Mouse (Mus musculus) stomach, embryonic 14.5 days (tissue): Measurements from ENCODE around the gene Rap1gds1. TPM values are rescaled to one million over a fixed set of nuclear protein-coding genes. Genes with fewer than 3 reads are reported as not detected.
A peak's percentile ranks its signal among the peaks of the same experiment; 100 is the strongest.

Experiments used
- ATAC-seq: fragments of 200-750 bp; cut with Nextera tagmentation; 2 replicates; pipeline ENCODE4 v1.8.0; 2017; ENCODE audit warnings: low read depth, moderate TSS enrichment; ENCODE audit not compliant: insufficient number of reproducible peaks, insufficient read depth, low FRiP score
- H3K27ac ChIP-seq: fragments of 300-500 bp; sonication (generic); 2 replicates; pipeline ENCODE4 v1.5.1; 2014; ENCODE audit warnings: mild to moderate bottlenecking, low read length, moderate library complexity, mixed read lengths
- H3K27me3 ChIP-seq: fragments of 300-500 bp; sonication (generic); 2 replicates; pipeline ENCODE4 v1.6.1; 2014; ENCODE audit warnings: low read length, control low read depth, mixed read lengths; ENCODE audit not compliant: control insufficient read depth, insufficient read depth
- H3K36me3 ChIP-seq: fragments of 300-500 bp; sonication (generic); 2 replicates; pipeline ENCODE4 v1.6.1; 2014; ENCODE audit warnings: mild to moderate bottlenecking, control low read depth, low read length, moderate library complexity, mixed read lengths; ENCODE audit not compliant: control insufficient read depth, insufficient read depth
- H3K4me1 ChIP-seq: fragments of 300-500 bp; sonication (generic); 2 replicates; pipeline ENCODE4 v1.6.1; 2014; ENCODE audit warnings: low read length, control low read depth, mixed read lengths; ENCODE audit not compliant: control insufficient read depth, insufficient read depth
- H3K4me2 ChIP-seq: fragments of 300-500 bp; sonication (generic); replicated peaks from 2 replicates; pipeline ENCODE4 v1.6.1; 2014; ENCODE audit warnings: low read depth, low read length, control low read depth
- H3K4me3 ChIP-seq: fragments of 300-500 bp; sonication (generic); 2 replicates; pipeline ENCODE4 v1.5.1; 2014; ENCODE audit warnings: low read depth, low read length, control low read depth
- H3K9ac ChIP-seq: fragments of 300-500 bp; sonication (generic); replicated peaks from 2 replicates; pipeline ENCODE4 v1.6.1; 2014; ENCODE audit warnings: low read depth, mild to moderate bottlenecking, control low read depth, low read length, moderate library complexity, mixed read lengths
- H3K9me3 ChIP-seq: fragments of 300-500 bp; sonication (generic); 2 replicates; pipeline ENCODE4 v1.6.1; 2016; ENCODE audit warnings: low read depth, low read length, control low read depth; ENCODE audit not compliant: control insufficient read depth
- WGBS: fragments of 180-500 bp; shearing (Covaris S2); extraction: QIAGEN DNeasy Blood & Tissue Kit; methylation state at CpG from one replicate; pipeline ENCODE4 v1.1.7; 2014; 5-methylcytosine and 5-hydroxymethylcytosine counted together
- polyA plus RNA-seq: library from polyadenylated mRNA; unstranded; fragments of >200 nt; fragmentation: Nextera tagmentation; extraction: Ambion mirVana; gene quantifications from 2 replicates; pipeline ENCODE4 v1.2.1, GENCODE M21; 2014

Gene Rap1gds1
- polyA plus RNA-seq, 1 experiment from 2014 or later = 51.6 TPM

DNA sequence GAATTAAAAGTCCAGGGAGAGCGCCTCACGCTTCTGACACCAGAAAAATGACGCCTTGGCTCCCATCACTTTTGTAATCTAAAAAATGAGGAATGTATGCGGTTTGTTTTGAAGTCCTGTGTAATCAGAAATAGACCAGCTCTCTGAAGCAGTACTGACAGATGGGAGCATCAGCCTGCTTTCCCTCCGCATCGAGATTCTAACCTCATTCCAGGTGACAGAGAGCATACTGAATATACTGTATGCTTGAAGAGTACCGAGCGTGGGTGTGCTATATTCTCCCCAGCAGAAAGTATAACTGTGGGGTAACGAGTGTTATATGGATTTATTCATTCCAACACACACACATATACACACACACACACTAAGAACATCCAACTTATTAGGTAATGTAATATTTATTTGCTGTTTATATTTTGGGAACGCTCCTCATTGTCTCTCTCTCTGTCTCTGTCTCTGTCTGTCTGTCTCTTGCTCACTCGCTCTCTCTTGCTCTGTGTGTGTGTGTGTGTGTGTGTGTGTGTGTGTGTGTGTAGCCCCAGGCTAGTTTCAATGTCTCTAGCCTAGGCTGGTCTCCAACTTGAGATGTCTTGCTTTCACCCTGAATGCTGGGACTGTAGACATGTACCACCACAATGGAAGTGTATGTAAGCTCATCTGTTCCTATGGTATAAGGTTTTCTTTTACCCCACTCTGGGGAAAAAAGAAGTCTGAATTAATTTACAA is 193.8 kb downstream of the Rap1gds1 start:
- H3K9ac ChIP-seq = no peak overlapping the region
- H3K27ac ChIP-seq = no peak overlapping the region
- H3K9me3 ChIP-seq = no peaks in the 10 kb centered on the region
- H3K4me1 ChIP-seq = peaks cover 3% of the 10 kb centered on the region; the same call in 1 of the 2 replicates
- H3K4me2 ChIP-seq = no peak overlapping the region
- ATAC-seq = no peak
- H3K27me3 ChIP-seq = no peaks in the 10 kb centered on the region
- no peak overlapping the region for H3K4me3 ChIP-seq
- 84% methylated on average over 11 of the region's 11 CpGs for WGBS
- H3K36me3 ChIP-seq = no peaks in the 10 kb centered on the region

DNA sequence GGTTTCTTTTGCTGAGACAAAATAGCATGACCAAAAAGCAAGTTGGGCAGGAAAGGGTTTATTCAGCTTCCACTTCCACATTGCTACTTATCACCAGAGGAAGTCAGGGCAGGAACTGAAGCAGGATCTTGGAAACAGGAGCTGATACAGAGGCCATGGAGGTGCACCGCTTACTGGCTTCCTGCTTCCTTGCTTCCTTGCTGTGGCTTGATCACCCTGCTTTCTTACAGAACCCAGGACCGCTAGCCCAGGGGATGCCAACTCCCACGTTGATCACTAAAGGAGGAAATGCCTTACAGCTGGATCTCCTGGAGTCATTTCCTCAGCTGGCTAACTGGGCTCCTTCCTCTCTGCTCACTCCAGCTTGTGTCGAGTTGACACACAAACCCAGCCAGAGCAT is 197.3 kb downstream of the Rap1gds1 start:
- no peaks in the 10 kb centered on the region for H3K27me3 ChIP-seq
- H3K9me3 ChIP-seq = no peaks in the 10 kb centered on the region
- H3K36me3 ChIP-seq = no peaks in the 10 kb centered on the region
- H3K27ac ChIP-seq = peak overlapping the region; percentile 1; the same call in 1 of the 2 replicates
- no peak overlapping the region for H3K4me2 ChIP-seq
- no peak for ATAC-seq
- H3K4me3 ChIP-seq = no peak overlapping the region
- peaks cover 3% of the 10 kb centered on the region; the same call in 1 of the 2 replicates for H3K4me1 ChIP-seq
- 74% methylated on average over 4 of the region's 4 CpGs for WGBS
- no peak overlapping the region for H3K9ac ChIP-seq

DNA sequence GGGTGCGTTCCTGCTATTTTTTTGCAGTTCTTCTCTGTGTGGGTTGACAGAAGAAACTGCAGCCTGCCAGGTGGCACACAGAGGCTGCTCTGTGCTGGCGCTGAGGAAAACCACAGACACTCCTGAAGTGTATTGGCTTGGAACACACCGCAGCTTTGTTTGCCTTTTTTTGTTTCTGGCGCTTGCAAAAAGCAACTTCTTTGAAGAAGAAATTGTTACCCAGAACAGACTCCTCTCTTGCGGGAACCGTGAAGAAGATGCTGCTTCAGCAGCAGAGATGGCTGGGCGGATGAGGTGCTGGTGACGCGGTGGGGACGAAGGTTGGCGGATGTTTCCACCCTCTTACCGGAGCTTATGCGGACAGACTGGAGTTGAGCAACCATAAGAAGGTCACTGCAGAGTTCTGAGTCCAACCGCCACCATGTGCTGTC is 198.1 kb downstream of the Rap1gds1 start:
- Histone ChIP-seq H3K9ac (no peak overlapping the region), H3K4me1 (peaks cover 3% of the 10 kb centered on the region; the same call in 1 of the 2 replicates), H3K27me3 (no peaks in the 10 kb centered on the region), H3K4me2 (no peak overlapping the region), H3K4me3 (no peak overlapping the region), H3K27ac (peak overlapping the region; percentile 1; the same call in 1 of the 2 replicates), H3K36me3 (no peaks in the 10 kb centered on the region), H3K9me3 (no peaks in the 10 kb centered on the region)
- WGBS = 74% methylated on average over 14 of the region's 14 CpGs
- ATAC-seq = no peak

DNA sequence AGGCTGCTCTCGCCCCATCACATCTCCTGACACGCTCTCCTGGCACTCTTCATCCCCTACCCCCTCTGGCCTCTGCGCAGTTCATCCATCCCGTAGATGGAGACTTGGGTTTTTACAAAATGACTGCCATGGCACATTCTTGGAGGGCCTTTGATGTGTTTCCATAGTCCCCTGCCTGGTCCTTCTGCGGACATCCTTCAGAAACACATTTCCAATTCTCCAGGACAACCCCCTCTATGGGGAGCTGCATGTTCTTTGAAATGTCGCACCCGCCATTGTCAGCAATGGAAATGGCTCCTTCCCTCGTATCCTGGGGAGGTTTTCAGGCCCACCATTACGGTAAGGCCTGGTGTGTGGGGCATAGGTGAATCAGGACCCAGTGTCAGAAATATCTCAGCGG is 198.6 kb downstream of the Rap1gds1 start:
- 82% methylated on average over 10 of the region's 10 CpGs for WGBS
- H3K4me2 ChIP-seq = no peak overlapping the region
- H3K4me1 ChIP-seq = peaks cover 3% of the 10 kb centered on the region; the same call in 1 of the 2 replicates
- H3K27ac ChIP-seq = no peak overlapping the region; the same call in 1 of the 2 replicates
- H3K9ac ChIP-seq = no peak overlapping the region
- H3K9me3 ChIP-seq = no peaks in the 10 kb centered on the region
- H3K36me3 ChIP-seq = no peaks in the 10 kb centered on the region
- no peaks in the 10 kb centered on the region for H3K27me3 ChIP-seq
- no peak for ATAC-seq
- H3K4me3 ChIP-seq = no peak overlapping the region

DNA sequence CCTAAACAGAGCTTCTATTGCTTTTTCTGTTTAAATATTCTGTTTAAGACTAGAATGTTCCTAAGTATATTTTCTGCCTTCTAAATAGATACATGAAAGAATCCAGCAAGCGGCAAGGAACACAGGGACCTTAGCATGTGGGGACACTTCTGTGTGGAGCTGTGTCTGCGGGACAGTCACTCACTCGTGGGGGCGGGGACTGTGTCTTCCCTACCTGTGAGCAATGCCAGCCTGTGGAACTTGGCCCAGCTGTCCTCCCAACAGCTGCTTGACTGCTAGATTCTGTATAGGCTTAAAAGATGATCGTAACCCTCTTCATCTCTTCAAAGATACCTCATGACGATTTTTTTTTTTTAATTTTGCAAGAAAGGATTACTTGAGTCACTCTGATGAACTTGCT is 199.1 kb downstream of the Rap1gds1 start:
- WGBS = 89% methylated on average over 6 of the region's 6 CpGs
- Histone ChIP-seq H3K9me3 (no peaks in the 10 kb centered on the region), H3K36me3 (no peaks in the 10 kb centered on the region), H3K4me3 (no peak overlapping the region), H3K27me3 (no peaks in the 10 kb centered on the region), H3K27ac (no peak overlapping the region), H3K4me2 (no peak overlapping the region), H3K9ac (no peak overlapping the region), H3K4me1 (peaks cover 3% of the 10 kb centered on the region; the same call in 1 of the 2 replicates)
- no peak for ATAC-seq

Other genes with a start within 250 kb of the Rap1gds1 start
- not detected in 2 replicates for gene Stpg2, start 130.5 kb upstream of the Rap1gds1 start, polyA plus RNA-seq